Mouse (Mus musculus) CH12F3 (cell line): ENCODE data around the gene Tsku.

Experiments used
- in situ Hi-C: fragments of 300-500 bp; cut with MboI; formaldehyde crosslinking; loops from 2 replicates; pipeline ENCODE4 v1.14.3; 2020; ENCODE audit warnings: low sequenced_read_pairs

Tsku gene

DNA sequence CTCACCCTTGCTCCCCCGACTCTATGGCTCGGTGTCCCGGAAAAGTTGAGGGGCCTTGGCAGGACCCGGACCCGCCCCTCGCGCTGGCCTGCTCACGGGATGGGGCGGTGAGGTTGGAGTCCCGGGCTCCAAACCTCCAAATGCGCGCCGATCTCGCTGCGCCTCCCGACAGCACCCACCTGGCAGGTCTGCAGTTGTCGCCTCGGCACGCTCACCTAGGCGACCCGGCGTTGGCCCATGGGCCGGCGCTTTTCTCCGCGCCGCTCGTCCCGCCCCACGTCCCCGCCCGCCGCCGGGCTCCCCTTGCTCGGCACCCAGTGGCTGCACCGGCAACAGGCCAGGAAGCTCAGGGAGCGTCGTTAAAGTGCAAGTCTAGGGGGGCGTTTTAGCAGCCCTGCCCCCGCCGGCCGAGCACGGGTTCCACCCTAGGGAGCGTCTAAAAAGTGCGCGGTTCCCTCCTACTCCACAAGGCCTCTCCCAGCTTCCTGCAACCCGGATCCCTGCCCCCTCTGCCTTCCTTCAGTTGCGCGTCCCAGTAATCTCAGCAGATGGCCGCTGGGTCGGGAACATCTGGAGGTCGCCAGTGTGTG lies at the start of gene Tsku:
Gene Tsku (minus strand): TSS at position 266 of the 590 bp plus-strand sequence.
- in situ Hi-C loops, result no loop called here

DNA sequence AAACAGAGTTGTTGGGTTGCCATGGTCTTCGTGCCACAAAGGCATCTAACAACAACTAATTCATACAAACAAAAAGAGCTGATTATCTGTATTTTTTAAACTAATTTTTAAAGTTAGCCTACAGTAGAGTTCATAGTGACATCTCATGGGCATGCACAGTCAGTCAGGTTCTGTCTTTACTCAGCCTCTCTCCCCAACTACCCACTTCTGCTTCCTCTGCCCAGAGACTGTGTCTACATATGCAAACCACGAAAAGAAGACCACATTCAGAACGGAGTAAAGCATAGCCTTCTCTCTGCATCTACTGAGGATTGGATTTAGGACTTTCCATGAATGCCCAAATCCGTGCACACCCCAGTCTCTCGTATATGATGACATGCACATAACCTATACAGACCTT lies 46.5 kb upstream of the Tsku start:
- in situ Hi-C loops, result no loop called here

DNA sequence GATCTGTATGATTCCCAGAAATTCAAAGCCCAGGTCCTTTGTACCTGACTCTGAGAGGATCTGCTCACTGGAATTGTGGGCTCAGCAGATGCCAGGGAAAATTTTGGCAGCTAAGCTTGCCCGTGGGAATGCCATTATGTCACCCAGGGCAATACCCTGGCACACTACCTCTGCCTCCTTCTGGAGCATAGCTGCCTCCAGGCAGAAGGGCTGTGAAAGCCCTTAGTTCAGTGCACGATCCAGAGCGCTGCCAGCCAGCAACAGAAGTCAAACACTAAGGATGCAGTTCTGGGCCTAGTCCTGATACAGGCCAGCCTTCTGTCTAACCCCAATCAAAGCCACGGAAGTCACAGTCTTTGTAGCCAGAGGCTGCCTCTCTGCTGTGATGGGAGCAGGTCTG lies 42.9 kb upstream of the Tsku start:
- in situ Hi-C loops, result no loop called here

DNA sequence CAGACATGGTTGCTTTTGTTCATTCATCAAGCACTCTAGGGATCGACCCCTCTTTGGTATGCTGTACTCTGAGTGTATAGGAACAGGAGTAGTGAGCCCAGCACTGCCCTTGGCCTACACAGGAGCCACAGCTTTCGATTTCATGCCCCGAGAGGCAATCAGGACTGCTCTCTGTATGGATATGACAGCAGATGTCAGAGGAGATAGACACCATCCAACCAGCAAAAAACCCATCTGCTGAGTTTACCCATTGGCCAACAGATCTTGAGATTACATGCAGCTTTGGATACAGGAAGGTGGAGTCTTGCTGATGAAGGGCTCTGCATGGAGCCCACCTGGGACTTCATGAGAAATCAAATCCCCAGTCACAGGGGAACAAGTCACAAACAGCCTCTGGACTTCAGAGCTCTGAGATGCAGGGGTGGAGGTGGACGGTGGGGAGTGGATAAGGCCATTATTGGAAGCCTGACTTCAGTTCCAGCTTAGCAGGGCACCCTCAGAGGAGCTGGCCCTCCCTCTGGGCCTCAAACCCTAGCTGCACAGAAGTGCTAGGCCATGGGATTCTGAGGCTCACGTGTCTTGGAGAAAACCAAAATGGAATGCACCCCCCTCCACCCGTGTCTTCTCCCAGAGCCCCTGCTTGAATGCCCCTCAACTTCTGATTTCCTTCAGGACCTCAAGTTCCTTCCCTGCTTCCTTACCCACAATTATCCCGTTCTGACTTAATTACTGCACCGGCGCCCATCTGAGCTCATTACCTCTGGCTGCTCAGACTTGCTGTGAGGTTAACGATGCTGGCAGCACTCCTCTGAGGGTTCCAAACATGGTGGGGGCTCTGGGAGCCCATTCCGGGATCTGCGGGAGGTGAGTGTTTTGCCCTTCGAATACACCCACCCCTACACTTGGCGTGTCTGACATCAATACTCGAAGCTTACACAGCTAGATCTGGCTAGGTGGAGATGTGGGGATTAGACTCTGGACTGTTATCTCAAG lies 41.8 kb upstream of the Tsku start:
- in situ Hi-C loops, result no loop called here

DNA sequence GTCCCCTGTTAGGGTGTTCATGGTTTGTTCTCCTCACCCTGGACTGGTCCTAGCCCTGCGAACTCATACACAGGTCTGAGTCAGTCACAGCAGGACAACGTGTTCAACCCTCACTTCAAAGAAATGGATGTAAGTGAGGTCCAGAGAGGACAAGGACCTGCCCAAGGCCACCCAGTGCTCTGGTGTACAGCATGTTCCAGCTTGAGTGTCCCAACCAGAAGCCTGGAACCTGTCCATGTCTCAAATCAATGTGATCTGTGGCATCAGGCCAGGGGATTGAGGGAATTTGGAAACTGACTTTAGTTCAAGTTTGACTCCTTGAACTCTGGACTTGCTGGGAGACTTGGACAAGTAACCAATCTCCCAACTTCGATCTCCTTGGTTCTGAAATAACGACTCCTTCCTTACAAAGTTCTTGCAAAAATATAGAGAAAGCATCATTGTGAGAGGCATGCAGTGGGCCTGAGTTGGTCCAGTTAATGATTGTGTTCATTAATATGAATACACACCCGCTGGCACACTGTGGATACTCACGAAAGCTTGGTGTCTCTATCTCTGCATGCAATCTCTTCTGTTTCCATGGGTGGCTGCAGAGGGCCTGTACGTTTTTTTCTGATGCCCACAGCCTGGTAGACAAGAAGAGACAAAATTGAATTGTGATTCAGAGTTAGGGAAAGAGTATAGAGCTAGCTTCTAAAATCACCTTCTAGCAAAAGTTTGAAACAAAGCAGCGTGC lies 31.5 kb upstream of the Tsku start:
- in situ Hi-C loops, result no loop called here

DNA sequence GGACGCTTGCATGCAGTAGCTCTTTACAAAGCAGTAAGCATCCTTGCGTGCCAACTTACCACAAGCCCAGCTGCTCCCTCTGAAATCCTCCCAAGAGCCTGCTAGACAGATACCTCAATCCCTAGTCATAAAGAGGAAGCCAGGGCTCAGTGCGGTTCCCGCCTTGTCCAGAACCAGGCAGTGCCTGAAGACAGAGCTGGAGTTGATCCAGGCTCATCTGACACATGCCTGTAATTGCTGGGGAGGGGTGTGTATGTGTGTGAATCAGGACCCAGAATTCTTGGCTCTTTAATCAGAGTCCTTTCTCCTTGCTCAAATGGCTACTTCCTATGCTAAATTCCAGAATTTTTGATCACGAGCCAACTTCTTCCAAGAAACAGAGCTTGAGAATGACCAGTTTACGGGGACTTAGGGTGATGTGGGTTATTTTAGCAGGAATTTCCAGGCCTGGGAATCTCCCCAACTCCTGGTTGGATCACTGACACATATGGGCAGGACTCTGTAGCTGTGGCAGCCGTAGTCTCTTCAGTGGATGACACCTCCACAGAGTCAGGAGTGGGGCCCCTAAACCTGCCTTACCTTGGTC lies 30.3 kb upstream of the Tsku start:
- in situ Hi-C loops, result no loop called here

DNA sequence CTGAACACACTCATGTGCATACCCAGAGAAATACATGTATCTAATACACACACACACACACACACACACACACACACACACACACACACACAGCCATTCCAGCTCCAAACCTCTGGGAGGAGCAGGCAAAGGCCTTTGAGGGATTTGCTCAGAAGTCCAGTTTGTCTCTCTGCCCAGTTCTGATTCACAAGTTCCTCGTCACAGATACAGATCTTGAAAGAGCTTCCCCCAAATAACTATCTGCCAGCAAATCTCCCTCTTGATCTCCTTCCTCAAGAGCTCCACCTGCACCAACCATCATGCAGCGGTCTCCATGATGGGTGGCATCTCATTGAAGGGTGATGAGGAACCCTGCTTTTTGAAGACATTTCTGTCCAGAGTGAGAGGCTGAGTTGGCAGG lies 29.4 kb upstream of the Tsku start:
- in situ Hi-C loops, result no loop called here

DNA sequence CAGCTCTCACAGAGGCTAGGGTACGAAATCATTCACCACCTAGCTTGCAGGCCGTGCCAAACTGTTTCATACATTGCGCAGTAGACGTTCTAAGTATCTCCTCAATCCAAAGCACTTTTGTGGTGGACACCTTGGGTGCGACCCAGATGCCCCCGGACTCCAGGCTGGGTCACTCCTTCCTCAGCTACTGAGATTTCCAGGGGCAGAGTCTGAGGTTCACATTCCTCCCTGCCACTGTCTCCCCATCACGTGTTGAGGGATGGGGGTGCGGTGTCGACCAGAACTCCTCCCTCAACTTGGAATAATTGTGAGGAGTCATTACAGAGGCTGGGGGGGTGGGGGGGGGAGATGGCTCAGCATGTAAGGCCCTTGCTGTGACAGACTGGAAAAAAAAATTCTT lies 28.5 kb upstream of the Tsku start:
- in situ Hi-C loops, result no loop called here

DNA sequence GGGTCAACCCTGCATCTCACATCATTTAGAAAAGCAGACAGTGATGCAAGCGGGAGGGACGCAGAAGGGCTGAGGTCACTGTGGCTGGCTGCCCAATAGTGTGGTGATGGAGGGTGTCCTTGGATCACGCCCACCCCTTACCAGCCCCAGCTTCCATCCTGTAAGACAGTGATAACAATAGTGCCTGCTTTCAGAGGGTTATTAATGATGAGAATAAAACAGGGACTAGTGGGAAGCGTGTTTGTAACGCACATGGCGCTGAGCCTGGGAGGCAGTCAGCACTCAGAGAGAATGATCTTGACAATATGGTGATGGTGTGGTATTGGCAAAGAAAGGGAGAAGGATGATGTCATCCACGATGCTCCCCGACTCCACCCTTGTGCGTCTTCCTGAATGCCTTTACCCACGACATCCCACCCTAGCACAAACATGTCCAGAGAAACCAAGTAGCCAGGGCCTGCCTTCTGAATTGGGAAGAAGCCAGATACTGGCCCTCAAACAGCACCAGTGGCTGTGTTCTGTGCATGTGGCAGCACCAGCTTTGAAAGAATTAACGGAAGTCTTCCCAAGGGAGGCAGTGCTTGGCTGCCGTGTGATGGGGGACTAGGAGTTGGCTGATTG lies 27.9 kb upstream of the Tsku start:
- in situ Hi-C loops, result no loop called here

DNA sequence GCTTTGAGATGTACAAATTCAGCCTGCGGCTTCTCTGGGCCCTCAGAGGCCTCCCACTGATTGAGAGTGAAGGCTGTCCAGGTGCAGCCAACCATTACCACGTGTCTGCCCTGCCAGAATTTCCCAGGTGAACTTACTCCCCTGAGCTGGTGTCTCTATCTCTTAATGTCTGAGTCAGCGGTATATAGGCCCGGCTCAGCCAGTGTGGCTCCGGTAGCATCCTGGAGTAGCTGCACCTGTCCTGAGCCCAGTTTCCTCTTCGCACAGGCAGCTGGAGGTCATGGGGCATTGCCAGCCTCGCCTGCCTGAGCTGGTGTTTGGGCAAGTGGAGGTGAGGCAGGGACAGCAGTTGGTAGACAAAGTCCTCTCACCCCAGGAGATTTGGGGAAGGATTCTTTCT lies 26.1 kb upstream of the Tsku start:
- in situ Hi-C loops, result no loop called here

DNA sequence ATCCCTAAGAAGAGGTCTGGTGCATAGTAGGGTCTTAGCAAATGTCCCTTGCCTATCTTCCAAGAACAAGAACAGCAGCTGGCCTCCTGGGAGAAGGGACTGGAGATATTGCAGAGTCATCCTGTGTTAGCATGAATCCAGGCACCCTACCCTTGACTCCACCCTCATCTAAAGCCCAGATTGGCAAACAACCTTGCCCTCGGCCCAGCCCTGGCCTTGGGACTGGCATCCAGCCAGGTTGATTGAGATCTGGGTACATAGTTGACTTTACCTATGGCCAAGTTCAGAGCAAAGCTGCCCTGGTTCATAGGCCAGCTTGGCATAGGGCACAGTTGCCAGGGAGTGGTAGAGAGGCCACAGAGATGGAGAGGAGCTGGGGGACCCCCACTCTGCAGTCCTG lies 24.0 kb upstream of the Tsku start:
- in situ Hi-C loops, result no loop called here

DNA sequence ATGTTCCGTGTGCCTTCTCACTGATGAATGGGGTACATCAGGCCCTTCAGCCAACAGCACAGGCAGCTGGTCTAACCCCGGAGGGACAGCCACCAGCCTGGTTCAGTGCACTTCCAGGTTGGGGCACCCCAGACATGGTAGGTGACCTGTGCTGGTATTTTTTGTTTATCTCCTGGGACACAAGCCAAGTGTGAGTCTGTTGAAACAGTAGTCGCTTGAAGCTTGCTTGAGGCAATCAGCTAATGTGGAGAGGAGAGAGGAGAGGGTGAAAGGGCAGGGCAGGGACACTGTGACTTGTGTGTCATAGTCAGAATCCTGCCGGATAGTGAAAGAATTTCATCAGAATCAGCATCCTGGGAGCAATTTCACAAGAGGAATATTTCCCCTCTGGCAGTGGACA lies 22.2 kb upstream of the Tsku start:
- in situ Hi-C loops, result no loop called here

DNA sequence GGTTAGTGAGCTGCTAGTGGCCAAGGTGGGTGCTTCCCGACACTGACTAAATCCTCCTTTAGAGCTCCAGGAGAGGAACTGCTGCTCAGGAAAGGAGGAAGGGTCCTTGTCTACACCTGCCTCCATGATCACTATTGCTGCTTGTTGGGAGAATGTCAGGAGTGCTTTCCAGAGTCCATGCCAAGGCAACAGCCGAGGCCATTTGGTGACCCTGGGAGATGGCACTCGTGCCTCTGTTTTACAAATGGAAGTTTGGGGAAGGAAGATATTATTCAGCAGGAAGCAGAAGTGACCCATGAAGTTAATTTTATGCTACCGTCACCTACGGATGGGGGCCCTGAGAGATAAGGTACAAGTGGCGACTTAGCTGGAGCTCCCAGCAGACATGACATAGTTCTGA lies 21.7 kb upstream of the Tsku start:
- in situ Hi-C loops, result no loop called here

DNA sequence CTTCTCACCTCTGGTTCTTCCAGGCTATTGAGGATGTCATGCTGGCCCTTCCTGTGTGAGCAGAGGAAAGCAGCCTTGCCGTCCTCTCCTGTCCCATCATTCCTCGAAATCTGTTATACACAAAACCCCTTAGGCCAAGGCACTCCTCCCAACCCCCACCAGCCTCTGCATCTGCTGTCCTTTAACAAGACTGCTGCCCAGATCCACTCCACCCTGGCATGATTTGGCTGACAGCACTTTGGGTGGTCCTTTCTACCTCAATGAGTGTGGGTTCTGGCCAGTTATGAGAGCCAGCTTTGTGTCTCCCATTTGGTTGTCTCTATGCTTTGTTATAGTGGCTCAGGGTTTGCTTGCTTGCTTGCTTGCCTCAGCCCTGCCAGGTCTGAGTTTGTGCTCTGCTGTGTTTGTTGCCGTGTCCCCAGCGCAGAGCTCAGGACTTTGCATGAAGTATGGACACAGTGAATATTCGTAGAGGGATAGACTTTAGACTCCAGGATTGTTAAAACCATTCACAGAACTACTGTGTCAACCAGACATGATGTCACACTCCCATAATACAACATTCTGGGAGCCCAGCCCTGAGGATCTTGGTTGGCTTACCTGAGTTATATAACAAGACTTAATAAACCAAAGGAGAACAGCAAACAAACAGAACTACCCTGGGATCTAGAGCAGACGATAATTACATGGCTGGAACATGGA lies 19.2 kb upstream of the Tsku start:
- in situ Hi-C loops, result no loop called here

DNA sequence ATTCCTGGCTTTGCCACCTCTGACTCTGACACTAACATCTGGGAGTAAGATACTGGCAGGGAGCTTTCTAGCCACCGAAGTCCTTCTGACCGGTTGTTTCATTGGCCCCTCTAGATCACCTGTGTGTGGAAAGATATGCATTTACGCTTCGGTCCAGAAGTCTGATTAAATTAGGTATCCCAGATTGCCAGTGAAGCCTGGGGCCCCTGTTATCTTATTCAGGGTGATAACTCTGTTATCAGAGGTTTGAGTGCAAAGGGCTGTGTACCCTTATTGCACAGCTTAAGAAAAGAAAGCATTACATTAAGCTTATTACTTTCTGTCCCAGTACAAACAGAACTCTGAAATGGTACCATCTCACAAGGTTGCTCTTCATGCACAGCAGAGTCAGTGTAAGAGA lies 18.1 kb upstream of the Tsku start:
- in situ Hi-C loops, result no loop called here

DNA sequence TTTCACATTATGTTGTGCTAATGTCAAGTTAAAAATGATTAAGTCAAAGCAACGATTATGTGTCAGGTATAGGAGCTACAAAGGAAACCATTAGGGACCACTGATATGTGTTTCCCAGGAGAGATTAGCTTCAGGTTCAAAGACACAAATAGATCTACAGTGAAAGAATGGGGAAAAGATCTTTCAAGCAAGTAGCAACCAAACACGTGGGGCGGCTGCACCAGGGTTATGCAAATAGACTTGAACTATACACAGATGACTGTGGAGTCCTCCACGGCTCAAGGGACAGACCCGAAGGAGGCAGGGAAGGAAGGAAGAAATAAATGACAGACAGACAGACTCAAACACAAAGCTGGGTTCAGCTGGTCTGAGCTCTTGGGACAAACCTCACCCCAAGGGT lies 16.1 kb upstream of the Tsku start:
- in situ Hi-C loops, result no loop called here

DNA sequence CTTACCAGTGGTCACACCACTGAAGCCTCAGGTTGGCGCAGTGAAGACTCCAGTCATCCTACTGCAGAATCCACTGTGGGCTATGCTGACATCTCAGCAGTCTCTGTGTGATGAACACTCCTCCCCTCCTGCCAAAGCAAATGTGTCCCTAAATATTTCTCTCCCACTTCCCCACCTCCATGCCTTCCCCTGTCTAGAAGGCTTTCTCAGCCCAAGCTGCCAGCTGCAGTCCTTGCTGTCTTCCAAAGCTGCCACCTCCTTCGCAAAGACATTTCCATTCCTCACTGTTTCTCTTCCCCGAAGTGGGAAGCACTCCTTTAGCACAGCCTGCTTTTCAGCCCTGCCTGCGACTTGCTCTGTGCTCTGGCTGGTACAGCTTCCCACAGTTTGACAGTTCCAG lies 10.0 kb upstream of the Tsku start:
- in situ Hi-C loops, result no loop called here

DNA sequence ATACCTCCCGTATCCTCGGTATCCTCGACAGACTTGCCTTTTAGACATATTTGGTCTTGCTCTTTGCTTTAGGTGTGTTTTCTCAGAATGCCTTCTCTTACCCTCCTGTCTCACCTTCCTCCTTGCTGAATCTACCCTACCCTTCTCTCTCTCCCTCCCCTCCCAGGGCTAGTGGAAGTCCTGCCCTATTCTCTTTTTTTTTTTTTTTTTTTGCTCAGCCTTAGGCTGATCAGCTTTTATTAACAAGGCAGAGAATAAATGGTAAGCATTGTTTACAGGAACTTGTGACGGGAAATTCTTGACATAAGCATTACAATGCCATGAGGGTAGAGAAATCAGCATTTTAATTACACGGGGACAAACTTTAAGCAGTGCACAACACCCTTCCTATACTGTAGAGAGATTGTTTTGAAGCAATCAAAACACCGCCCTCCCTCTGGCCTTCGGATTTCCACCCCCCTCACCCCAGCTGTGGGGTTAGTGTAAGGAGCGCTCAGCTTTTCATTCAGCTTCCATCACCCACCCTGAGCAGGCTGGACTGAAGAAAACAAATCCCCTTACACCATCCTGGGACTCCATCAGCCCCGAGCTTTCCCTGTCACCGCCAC lies 8.7 kb upstream of the Tsku start:
- in situ Hi-C loops, result no loop called here

DNA sequence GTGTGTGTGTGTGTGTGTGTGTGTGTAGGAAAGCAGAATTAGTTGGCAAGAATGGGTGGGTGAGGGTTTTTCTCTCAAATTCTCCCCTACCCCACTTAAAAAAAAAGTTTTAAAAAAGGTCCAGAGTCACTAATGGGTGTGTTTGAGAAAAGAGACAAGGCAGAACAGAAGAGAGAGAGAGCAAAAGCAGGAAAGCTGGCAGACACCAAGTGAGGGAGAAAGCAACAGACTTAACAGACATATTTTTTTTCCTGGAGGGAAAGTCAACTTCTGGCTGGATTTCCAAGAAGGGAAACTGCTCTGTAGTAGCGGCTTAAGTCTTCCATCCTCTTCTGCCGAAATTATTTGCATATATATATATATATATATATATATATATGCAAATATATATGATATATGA lies 534 bp upstream of the Tsku start:
- in situ Hi-C loops, result no loop called here

DNA sequence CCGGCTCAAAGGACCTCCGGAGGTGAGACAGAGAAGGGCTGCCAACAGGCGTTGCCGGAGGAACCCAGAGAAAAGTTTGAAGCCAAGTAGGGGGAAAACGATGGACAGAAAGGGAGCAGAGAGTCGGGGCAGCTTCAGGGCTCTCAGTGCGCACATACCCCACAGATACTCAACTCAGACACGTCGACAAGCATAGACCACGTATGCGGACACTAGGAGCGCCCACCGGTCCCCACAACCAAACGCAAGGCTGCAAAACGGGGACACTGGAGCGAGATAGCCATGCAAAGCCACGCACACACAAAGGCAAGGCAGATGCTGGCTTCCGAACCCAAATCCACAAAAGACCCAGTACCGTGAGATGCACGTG lies 522 bp downstream of the Tsku start:
- in situ Hi-C loops, result no loop called here
